Mouse (Mus musculus): ENCODE data around the gene Rnf220. TPM values are rescaled to one million over a fixed set of nuclear protein-coding genes. Genes with fewer than 3 reads are reported as not detected.

The Rnf220 gene
- polyA plus RNA-seq, 1 experiment from 2014 or later, result 73.4 TPM

GRCm38 (mm10) chr4:117330836-117331475, 165.9 kb downstream of the Rnf220 start:
- ATAC-seq (ENCODE audit: low read depth), result peak; percentile 76
- Histone ChIP-seq H3K9me3 (ENCODE audit: control insufficient read depth, low read length) (no peaks in the 10 kb centered on the region), H3K27ac (ENCODE audit: low read depth, low read length) (no peak overlapping the region), H3K4me2 (ENCODE audit: low read depth, low read length) (no peak overlapping the region), H3K9ac (replicated peaks; ENCODE audit: low read depth, low read length) (no peak overlapping the region), H3K27me3 (ENCODE audit: control insufficient read depth, insufficient read depth, low read length) (peaks cover 42% of the 10 kb centered on the region), H3K36me3 (ENCODE audit: control insufficient read depth, insufficient read depth, low read length) (no peaks in the 10 kb centered on the region), H3K4me3 (ENCODE audit: low read depth, low read length) (no peak overlapping the region), H3K4me1 (ENCODE audit: control insufficient read depth, insufficient read depth, low read length) (peaks cover 17% of the 10 kb centered on the region)
- WGBS, result 7% methylated on average over 11 of the region's 11 CpGs

- WGBS, result 30% methylated on average over 3 of the region's 3 CpGs
- Histone ChIP-seq H3K36me3 (ENCODE audit: control insufficient read depth, insufficient read depth, low read length) (no peaks in the 10 kb centered on the region), H3K4me2 (ENCODE audit: low read depth, low read length) (no peak overlapping the region), H3K9ac (replicated peaks; ENCODE audit: low read depth, low read length) (no peak overlapping the region), H3K9me3 (ENCODE audit: control insufficient read depth, low read length) (no peaks in the 10 kb centered on the region), H3K27ac (ENCODE audit: low read depth, low read length) (no peak overlapping the region), H3K27me3 (ENCODE audit: control insufficient read depth, insufficient read depth, low read length) (peaks cover 36% of the 10 kb centered on the region), H3K4me1 (ENCODE audit: control insufficient read depth, insufficient read depth, low read length) (peaks cover 17% of the 10 kb centered on the region), H3K4me3 (ENCODE audit: low read depth, low read length) (no peak overlapping the region)
- no peak for ATAC-seq (ENCODE audit: low read depth)
These were observed 166.7 kb downstream of the Rnf220 start for GRCm38 (mm10) chr4:117330132-117330531.

DNA sequence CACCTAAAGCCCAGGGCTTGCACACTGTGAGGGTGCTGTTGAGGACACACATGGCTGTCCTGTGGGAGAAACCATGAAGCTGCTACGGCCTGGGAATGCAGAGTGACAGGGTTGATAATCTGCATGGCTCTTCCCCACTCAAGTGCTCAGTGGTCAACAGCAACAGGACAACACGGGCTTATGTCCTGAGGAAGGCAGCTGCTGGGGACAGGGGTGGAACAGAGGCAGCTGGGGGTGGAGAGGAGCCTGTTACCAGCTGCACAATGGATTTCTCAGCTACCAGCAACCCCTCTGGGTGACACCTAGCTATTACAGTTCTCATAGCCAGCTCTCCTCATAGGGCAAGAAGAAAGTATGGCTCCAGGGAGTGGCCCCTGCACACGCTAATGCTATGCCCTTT, 169.9 kb downstream of the Rnf220 start:
- Histone ChIP-seq H3K9me3 (ENCODE audit: control insufficient read depth, low read length) (no peaks in the 10 kb centered on the region), H3K4me1 (ENCODE audit: control insufficient read depth, insufficient read depth, low read length) (peaks cover 22% of the 10 kb centered on the region), H3K27me3 (ENCODE audit: control insufficient read depth, insufficient read depth, low read length) (peaks cover 32% of the 10 kb centered on the region), H3K4me3 (ENCODE audit: low read depth, low read length) (no peak overlapping the region), H3K4me2 (ENCODE audit: low read depth, low read length) (no peak overlapping the region), H3K9ac (replicated peaks; ENCODE audit: low read depth, low read length) (no peak overlapping the region), H3K27ac (ENCODE audit: low read depth, low read length) (no peak overlapping the region), H3K36me3 (ENCODE audit: control insufficient read depth, insufficient read depth, low read length) (no peaks in the 10 kb centered on the region)
- 83% methylated on average over 3 of the region's 3 CpGs for WGBS
- no peak for ATAC-seq (ENCODE audit: low read depth)

DNA sequence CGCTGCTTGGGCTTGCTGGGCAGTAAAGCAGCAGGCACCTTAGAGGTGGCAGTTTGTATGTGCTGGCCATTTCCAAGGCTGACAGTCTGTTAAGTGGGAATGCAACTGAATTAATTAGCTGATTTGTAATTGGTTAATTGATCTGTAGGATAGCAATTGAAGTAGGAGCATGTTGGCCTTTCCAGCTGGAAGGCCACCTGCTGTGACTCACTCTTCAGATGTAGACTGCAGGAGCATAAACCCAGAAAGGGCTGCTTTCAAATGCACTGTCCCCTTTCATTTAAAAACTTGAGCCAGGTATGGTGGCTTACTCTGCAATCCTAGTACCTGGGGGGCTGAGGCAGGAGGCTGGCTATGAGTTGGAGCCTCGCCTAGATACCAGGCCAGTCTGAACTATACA, 171.8 kb downstream of the Rnf220 start:
- Histone ChIP-seq H3K27ac (ENCODE audit: low read depth, low read length) (no peak overlapping the region), H3K36me3 (ENCODE audit: control insufficient read depth, insufficient read depth, low read length) (no peaks in the 10 kb centered on the region), H3K9me3 (ENCODE audit: control insufficient read depth, low read length) (no peaks in the 10 kb centered on the region), H3K4me2 (ENCODE audit: low read depth, low read length) (no peak overlapping the region), H3K4me1 (ENCODE audit: control insufficient read depth, insufficient read depth, low read length) (0 out of 2 replicates have a peak, but pooled peaks cover 12% of the 10 kb centered on the region), H3K27me3 (ENCODE audit: control insufficient read depth, insufficient read depth, low read length) (peaks cover 34% of the 10 kb centered on the region), H3K4me3 (ENCODE audit: low read depth, low read length) (no peak overlapping the region), H3K9ac (replicated peaks; ENCODE audit: low read depth, low read length) (no peak overlapping the region)
- no peak for ATAC-seq (ENCODE audit: low read depth)
- 58% methylated on average over 2 of the region's 2 CpGs for WGBS

DNA sequence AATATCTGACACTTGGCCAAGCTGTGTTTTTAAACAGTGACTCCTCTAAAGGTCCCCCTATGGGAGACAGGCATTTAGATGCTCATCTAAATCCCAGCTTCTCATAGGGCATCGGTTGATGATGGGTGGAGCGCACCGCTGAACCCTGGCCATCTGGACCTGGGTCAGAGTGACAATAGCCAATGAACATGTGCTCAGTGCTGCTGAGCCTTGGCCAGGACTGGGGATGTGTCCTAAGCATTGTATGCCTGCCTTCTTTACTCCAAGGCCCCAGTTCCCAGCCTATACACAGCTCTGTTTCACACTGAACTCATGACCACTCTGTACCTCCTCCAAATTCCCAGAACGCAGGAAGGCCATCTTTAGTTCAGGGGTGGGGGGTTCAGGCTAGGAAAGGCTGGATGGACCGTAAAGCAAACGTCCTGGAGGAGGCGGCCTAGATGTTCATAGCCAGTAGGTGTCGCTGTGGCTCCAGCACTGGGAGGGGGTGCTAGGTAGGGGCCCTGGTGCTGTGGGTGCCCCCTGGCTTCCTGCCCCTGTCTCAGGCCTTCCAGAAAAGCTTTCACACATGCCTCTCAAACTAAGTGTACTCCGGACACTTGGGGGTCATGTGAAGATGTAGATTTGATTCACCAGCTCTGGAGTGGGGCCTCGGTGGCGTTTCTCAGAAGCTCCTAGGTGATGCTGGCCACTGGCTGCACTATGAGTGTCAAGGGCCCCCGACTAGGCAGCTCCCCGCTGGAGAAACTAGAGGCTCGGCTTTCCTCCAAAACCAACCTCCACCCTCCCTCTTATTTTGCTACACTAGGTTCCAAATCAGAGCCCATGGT, 173.1 kb downstream of the Rnf220 start:
- peak; percentile 61; the same call in 1 of the 2 replicates for ATAC-seq (ENCODE audit: low read depth)
- Histone ChIP-seq H3K27ac (ENCODE audit: low read depth, low read length) (no peak overlapping the region), H3K36me3 (ENCODE audit: control insufficient read depth, insufficient read depth, low read length) (no peaks in the 10 kb centered on the region), H3K4me1 (ENCODE audit: control insufficient read depth, insufficient read depth, low read length) (0 out of 2 replicates have a peak, but pooled peaks cover 10% of the 10 kb centered on the region), H3K9ac (replicated peaks; ENCODE audit: low read depth, low read length) (no peak overlapping the region), H3K4me2 (ENCODE audit: low read depth, low read length) (no peak overlapping the region), H3K27me3 (ENCODE audit: control insufficient read depth, insufficient read depth, low read length) (peaks cover 32% of the 10 kb centered on the region), H3K4me3 (ENCODE audit: low read depth, low read length) (no peak overlapping the region), H3K9me3 (ENCODE audit: control insufficient read depth, low read length) (no peaks in the 10 kb centered on the region)
- WGBS, result 16% methylated on average over 14 of the region's 14 CpGs

DNA sequence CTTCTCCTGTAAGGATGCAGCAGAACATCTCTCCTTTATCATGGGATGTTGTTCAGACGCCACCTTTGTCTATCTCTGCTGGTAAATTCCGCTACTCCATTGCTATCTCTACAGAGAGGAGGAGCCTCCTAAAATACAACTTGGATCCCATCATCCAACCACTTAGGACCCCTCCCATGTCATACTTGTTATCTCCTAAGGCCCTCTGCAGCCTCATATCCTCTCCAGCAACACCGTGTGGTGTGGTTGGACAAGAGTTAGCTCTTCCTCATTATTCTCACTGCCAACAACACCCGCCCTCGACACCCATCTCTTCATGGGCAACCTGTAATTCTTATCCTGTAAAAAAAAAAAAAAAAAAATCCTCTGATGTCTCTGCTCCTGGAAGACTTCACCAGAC, 175.8 kb downstream of the Rnf220 start:
- no peak for ATAC-seq (ENCODE audit: low read depth)
- H3K9ac ChIP-seq (replicated peaks; ENCODE audit: low read depth, low read length), result no peak overlapping the region
- no peak overlapping the region for H3K4me2 ChIP-seq (ENCODE audit: low read depth, low read length)
- WGBS, result 89% methylated on average over 5 of the region's 5 CpGs
- H3K27ac ChIP-seq (ENCODE audit: low read depth, low read length), result no peak overlapping the region
- H3K4me1 ChIP-seq (ENCODE audit: control insufficient read depth, insufficient read depth, low read length), result peaks cover 24% of the 10 kb centered on the region
- no peaks in the 10 kb centered on the region for H3K9me3 ChIP-seq (ENCODE audit: control insufficient read depth, low read length)
- H3K27me3 ChIP-seq (ENCODE audit: control insufficient read depth, insufficient read depth, low read length), result peaks cover 19% of the 10 kb centered on the region
- H3K36me3 ChIP-seq (ENCODE audit: control insufficient read depth, insufficient read depth, low read length), result no peaks in the 10 kb centered on the region
- no peak overlapping the region for H3K4me3 ChIP-seq (ENCODE audit: low read depth, low read length)

DNA sequence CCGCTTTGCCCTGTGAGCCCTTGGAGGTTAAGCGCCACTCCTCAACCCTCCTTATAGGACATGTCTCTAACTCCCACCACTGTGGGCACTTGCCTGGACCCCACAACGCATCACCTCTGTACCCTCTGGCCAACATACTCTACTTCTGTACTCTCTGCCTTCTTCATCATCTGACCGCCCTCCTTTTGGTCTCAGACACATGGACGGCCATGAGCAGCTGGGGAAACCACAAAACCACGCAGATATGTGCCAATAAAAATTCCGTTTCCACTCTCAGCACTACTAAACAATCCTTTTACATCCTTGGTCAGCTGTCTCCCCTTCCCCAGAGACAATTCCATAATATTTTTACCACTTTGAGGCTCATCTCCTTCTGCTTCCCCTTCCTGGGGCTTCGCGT, 178.3 kb downstream of the Rnf220 start:
- no peak overlapping the region for H3K9ac ChIP-seq (replicated peaks; ENCODE audit: low read depth, low read length)
- H3K27me3 ChIP-seq (ENCODE audit: control insufficient read depth, insufficient read depth, low read length), result peaks cover 13% of the 10 kb centered on the region
- no peaks in the 10 kb centered on the region for H3K36me3 ChIP-seq (ENCODE audit: control insufficient read depth, insufficient read depth, low read length)
- H3K4me1 ChIP-seq (ENCODE audit: control insufficient read depth, insufficient read depth, low read length), result peaks cover 23% of the 10 kb centered on the region
- no peaks in the 10 kb centered on the region for H3K9me3 ChIP-seq (ENCODE audit: control insufficient read depth, low read length)
- no peak overlapping the region for H3K4me2 ChIP-seq (ENCODE audit: low read depth, low read length)
- WGBS, result 79% methylated on average over 9 of the region's 9 CpGs
- H3K4me3 ChIP-seq (ENCODE audit: low read depth, low read length), result no peak overlapping the region
- no peak overlapping the region for H3K27ac ChIP-seq (ENCODE audit: low read depth, low read length)
- no peak for ATAC-seq (ENCODE audit: low read depth)

DNA sequence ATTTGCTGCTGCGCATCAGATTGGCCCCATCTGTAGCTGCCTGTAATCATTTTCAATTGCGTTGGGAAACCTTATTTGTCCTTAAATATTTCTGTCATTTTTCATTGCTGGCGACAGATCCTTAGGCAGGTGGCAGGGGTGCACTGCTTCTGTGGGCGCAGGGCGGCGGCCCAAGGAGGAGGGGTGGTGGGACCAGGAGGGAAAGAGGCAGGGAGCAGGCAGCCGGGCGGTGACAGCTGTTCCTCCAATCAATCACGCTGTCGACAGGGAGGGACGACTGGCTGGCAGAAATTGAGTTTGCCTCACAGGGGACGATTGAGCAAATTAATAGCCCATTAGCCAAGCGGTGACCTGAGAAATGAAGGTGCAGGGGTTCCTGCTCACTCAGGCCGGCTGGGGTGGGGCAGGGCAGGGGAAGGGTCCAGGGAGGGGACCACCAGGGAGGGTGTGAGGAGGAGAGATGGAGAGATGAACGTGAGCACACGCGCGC, 179.1 kb downstream of the Rnf220 start:
- Histone ChIP-seq H3K9me3 (ENCODE audit: control insufficient read depth, low read length) (no peaks in the 10 kb centered on the region), H3K27me3 (ENCODE audit: control insufficient read depth, insufficient read depth, low read length) (peaks cover 15% of the 10 kb centered on the region; the same call in 1 of the 2 replicates), H3K4me2 (ENCODE audit: low read depth, low read length) (peak overlapping the region; percentile 17), H3K4me3 (ENCODE audit: low read depth, low read length) (no peak overlapping the region), H3K36me3 (ENCODE audit: control insufficient read depth, insufficient read depth, low read length) (no peaks in the 10 kb centered on the region), H3K4me1 (ENCODE audit: control insufficient read depth, insufficient read depth, low read length) (peaks cover 25% of the 10 kb centered on the region), H3K27ac (ENCODE audit: low read depth, low read length) (no peak overlapping the region), H3K9ac (replicated peaks; ENCODE audit: low read depth, low read length) (0 out of 2 replicates have a peak overlapping the region, but pooled peaks have one; percentile 1)
- 9% methylated on average over 18 of the region's 18 CpGs for WGBS
- ATAC-seq (ENCODE audit: low read depth), result no peak

DNA sequence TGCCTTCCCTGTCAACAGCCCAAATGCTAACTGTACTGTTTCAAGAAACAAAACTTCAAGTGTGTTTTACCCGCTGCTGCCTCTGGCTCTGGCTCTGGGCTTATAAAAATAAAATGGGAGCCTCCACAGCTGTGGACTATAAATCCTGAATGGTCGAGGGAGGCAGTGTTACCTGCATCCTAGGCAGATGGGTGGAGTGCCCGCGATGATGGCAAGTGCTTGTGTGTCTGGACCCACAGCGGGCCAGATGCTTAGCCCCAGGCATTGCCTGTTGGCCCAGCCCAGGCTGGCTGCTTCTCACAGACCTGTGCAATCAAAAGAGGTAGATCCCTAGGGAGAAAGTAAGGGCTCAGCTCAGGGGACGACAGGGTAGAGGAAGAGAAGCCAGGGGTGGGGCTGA, 180.1 kb downstream of the Rnf220 start:
- H3K9ac ChIP-seq (replicated peaks; ENCODE audit: low read depth, low read length), result peak overlapping the region; percentile 8; the same call in 1 of the 2 replicates
- peaks cover 25% of the 10 kb centered on the region for H3K4me1 ChIP-seq (ENCODE audit: control insufficient read depth, insufficient read depth, low read length)
- H3K4me2 ChIP-seq (ENCODE audit: low read depth, low read length), result no peak overlapping the region
- H3K27me3 ChIP-seq (ENCODE audit: control insufficient read depth, insufficient read depth, low read length), result peaks cover 12% of the 10 kb centered on the region
- no peak overlapping the region for H3K4me3 ChIP-seq (ENCODE audit: low read depth, low read length)
- no peaks in the 10 kb centered on the region for H3K36me3 ChIP-seq (ENCODE audit: control insufficient read depth, insufficient read depth, low read length)
- H3K27ac ChIP-seq (ENCODE audit: low read depth, low read length), result no peak overlapping the region; the same call in 1 of the 2 replicates
- no peaks in the 10 kb centered on the region for H3K9me3 ChIP-seq (ENCODE audit: control insufficient read depth, low read length)
- WGBS, result 24% methylated on average over 6 of the region's 6 CpGs
- peak; percentile 35; the same call in 1 of the 2 replicates for ATAC-seq (ENCODE audit: low read depth)
